Mouse (Mus musculus) retina, embryonic 14.5 days (tissue): ENCODE measurements around the gene Pim2.

Experiments used
- DNase-seq: peaks from one replicate; pipeline ENCODE4 v3.0.0-alpha.2; 2015; ENCODE audit warnings: low spot score

Gene Pim2

DNA sequence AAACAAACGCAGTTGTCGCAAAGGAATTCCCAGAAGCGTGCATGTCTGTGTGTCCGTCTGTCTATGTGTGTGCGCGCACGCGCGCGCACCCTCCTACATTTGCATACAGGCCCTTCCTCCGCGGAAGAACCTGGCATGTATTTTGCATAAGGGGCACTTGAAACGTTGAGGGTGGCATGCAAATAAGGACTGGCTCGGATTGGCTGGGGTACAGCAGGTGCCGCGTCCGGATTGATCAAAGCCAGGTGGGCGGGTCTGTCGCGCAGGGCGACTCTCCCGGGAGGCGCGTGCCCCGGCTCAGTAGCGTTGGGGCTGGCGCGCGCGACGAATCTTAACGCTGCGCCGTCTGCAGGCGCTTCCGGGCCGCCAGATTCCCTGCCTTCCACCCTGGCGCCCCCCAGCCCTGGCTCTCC lies at the start of gene Pim2:
Pim2 (plus strand) TSS at position 256 of the 413 bp plus-strand sequence.
- DNase-seq: peak; percentile 78

- no peak for DNase-seq
These were observed 40.9 kb upstream of the Pim2 start for GRCm38 (mm10) chrX:7837146-7837545.

GRCm38 (mm10) chrX:7840842-7841162 lies 37.3 kb upstream of the Pim2 start:
- DNase-seq: no peak

DNA sequence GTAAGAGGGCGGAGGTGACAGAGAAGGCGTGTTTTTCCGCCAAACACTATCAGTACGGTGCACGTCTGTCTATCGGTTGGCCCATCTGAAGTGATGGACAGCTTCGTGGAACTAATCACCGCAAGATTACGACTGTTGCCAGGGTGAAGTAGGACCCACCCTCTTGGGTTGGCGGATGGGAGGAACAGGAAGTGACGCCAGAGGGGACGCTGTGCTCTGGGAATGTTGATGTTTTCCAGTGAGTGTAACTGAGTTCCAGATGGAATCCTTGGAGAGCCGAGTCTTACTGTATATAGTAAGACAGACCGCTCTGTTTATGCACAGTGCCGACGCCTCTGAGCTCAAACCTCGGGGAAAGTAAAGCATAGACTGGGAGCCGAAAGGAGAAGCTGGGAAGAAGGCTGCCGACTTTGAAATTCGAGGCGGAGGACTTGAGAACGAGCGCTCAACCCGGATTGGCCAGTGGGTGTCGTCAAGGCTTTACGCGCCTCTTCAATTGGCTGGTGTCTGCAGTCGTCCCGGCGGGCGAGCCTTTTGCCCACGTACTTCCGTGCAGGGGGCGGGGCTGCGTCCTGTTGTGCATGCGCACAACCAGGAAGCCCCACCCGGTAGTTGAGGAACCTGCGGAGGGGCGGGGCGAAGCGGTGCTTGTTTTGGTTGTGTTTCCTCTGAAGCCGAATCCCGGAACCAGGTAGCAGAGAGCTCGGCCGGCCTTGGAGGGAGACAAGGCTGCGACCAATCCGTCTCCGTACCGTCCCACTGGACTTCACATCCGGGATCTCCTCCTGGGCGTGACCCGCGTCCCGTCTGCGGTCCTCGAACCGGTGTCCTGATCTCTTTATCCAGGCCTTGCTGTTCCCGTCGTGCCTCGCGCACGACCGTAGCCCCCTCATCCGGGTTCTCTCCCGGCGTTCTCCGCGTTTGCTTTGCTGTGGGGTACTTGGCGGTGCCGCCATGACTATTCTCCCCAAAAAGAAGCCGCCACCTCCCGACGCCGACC lies 36.6 kb upstream of the Pim2 start, which contains the start of gene Otud5:
Otud5 (plus strand) TSS at position 202 of the 1,000 bp plus-strand sequence.
- peak; percentile 89 for DNase-seq

GRCm38 (mm10) chrX:7842318-7842717 lies 35.7 kb upstream of the Pim2 start:
- no peak for DNase-seq

DNA sequence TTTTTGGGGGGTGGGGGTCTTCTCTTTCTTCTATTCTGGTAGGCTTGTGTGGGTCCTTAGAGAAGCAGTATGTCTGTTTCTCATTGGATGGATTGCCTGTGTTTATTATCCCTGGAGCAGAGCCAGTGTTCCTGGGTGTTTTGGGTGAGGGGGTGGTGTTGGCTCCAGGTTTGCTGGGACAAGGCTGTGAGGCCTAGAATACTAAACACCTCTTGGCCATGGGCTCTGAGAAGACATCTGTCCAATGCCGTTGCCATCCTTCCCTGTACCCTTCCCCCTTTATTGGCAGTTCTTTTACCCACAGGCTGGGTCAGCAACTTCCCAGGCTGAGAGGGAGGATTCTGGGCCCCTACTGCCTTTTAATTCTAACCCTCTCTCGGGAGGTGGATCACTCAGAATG lies 30.2 kb upstream of the Pim2 start:
- no peak for DNase-seq

- DNase-seq: peak; percentile 63
These were observed 23.5 kb upstream of the Pim2 start for GRCm38 (mm10) chrX:7854578-7854977.

DNA sequence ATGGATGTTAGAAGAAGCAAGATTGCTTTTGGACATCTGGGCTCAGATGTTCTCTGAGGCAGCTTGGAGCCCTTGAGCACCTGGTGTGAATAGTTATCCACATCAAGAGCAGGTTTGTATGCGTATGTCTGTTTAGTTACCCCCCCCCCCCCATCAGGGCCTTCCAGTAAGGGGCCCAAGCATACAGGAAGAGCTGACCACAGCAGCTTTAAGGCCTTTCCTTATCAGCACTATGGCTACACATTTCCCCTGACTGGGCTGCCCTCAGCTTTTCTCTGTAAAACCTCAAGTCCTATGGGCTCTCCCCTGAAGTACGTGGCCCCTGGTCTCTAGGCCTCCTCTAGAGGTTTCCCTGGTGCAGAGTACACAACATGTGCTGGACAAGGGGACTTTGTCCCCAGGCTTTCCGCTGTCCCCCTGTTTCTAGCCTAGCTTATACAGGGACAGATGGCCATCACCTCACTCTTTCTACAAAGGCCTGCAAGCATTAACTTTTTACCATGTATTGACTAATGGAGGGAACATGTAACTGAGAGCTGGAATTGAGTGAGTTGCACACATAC lies 18.8 kb upstream of the Pim2 start:
- no peak for DNase-seq

DNA sequence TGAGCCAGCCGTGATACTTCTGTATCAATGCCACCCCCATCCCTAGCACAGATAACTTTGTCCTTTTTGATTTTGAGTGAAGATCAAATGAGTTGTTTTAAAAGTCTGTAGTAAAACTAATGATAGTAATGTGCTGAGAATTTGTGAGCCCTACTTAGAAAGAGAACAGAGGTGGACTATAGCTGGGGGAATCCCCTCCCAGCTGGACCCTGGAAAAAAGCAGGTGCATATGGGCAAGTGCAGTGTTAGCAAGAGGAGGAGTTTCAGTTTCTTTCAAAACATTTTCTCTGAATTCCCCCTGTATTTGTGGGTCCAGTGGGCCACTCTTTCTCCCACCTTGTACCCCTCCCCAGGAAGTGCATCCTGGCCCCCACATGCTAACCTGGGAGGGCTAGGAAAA lies 14.9 kb upstream of the Pim2 start:
- no peak for DNase-seq

DNA sequence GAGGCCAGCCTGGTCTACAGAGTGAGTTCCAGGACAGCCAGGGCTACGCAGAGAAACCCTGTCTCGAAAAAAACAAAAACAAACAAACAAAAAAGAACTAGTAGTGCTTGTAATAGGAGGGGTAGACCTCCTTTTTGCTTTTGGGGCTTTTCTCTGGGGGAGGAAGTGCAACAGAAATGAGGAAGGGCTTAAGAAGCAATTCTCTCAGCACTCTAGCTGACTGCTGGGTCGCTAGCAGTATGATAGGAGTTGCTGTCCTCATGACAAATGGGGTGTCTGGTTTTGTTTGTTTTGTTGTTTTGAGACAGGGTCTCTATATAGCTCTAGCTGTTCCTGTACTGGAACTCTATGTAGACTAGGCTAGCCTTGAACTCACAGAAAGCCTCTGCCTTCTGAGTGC lies 13.5 kb upstream of the Pim2 start:
- no peak for DNase-seq

- DNase-seq: no peak
These were observed 12.7 kb upstream of the Pim2 start for GRCm38 (mm10) chrX:7865343-7865742.

GRCm38 (mm10) chrX:7865786-7866185 lies 12.3 kb upstream of the Pim2 start:
- no peak for DNase-seq

- DNase-seq: no peak
These were observed 10.9 kb upstream of the Pim2 start for GRCm38 (mm10) chrX:7867141-7867540.

GRCm38 (mm10) chrX:7868506-7868905 lies 9.6 kb upstream of the Pim2 start:
- DNase-seq: no peak

- no peak for DNase-seq
These were observed 8.2 kb upstream of the Pim2 start for GRCm38 (mm10) chrX:7869826-7870225.

GRCm38 (mm10) chrX:7878495-7878894 lies 433 bp downstream of the Pim2 start:
- DNase-seq: peak; percentile 3

- DNase-seq: peak; percentile 82
These were observed 1.8 kb downstream of the Pim2 start for GRCm38 (mm10) chrX:7879819-7880218.

DNA sequence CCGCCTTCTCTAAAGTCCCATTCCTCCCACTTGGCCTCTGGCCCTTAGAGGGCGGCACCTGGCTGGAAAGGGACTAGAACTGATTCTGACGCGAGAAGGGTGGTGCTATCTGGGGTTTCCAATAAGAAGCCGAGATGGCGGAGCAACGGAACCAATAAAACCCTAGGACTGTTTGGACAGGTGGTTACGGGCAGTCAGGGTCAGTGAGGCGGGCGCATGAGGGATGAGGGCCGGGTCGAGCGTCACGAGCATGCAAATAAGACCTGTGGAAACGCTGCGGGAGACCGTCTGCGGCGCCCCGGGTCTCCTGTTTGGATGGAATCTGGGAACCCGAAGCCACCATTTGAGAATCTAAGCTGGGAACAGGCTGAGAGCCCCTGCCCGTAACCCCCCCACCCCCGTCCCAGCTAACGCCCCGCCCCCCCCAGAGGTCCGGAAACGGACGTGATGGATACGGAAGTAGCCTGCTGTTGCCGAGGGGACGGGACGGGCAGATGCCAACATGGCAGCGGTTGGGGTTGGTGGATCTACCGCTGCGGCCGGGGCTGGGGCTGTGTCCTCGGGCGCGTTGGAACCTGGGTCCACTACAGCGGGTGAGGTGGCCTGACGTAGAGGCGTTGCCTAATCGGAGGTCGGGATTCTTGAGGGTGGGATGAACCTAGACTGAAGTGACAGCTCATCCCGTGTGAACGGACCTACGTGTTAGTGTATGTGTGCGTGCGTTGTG lies 5.9 kb downstream of the Pim2 start, which contains the start of gene Slc35a2:
Slc35a2 (plus strand) TSS at position 188 of the 727 bp plus-strand sequence.
- peak; percentile 77 for DNase-seq

GRCm38 (mm10) chrX:7898211-7898610 lies 20.1 kb downstream of the Pim2 start:
- no peak for DNase-seq

DNA sequence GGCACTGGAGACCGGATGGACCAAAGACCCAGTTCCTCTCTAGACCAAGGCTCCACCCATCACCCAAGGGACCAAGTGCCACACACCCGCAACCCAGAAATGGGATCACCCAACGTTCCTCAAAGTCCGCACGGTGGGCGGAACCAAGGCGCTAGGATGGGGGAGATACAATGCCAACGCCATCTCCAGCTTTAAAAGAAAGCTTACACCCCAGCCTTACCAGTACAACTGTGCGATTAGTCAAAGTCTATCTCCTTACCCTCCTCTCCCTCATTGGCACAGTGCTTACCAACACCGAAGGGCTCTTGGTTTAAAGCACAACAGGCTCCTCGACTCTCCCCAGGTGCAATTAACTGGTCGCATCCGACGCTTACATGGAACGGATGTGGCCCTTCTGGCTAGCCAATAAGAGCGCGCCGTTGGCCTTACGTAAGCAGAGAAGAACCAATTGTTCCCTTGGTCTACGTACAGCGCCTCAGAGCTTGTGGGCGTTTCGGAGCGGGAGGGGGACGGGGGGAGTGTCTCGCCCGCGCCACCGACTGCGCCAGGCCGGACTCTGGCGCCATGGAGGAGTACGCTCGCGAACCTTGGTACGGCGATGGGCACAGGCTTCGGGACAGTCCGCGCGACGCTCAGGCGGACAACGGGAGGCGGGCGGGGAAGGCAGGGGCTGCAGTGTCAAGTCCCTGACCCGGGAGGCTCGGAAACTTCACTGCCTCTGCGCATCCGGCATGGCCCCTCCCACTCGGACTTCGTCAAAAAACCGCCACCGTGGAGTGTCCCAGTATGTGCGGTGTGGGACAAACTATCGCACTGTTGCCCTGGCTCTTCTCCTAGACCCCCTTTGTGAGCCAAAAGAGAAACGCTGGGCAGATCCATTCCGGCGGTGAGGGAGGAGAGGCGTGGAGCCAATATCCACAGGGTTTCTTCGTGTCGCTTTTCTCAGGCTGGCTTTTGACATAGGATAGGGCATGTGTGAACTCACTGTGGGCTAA lies 21.1 kb downstream of the Pim2 start, which contains the start of the genes Pqbp1 and Timm17b:
Pqbp1 (minus strand) TSS at position 390 of the 995 bp plus-strand sequence.
Timm17b (plus strand) TSS at position 478 of the 995 bp plus-strand sequence.
- DNase-seq: peak; percentile 87

DNA sequence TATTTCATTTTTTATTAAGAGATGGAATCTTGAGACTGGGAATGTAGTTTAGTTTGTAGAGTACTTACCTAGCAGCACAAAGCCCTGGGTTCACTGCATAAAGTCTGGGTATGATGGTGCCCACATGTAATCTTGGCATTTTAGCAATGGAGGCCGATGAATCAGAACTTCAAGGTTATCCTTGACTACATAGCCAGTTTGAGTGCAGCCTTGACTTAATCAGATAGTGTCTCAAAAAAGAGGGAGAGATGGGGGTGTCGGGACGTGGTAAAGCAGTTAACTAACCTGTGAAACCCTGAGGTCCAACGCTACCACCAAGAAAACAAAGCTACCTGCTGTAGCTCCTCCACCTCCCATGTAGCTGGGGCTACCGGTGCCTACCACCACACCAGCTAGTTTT lies 26.4 kb downstream of the Pim2 start:
- DNase-seq: no peak
